Mouse (Mus musculus) layer of hippocampus, postnatal 25 days (tissue): ENCODE results near the gene H2-Q7. TPM values are rescaled to one million over a fixed set of nuclear protein-coding genes. Genes with fewer than 3 reads are reported as not detected.
"Not testable (repeated sequence)": the region's sequence is repeated elsewhere in the genome, so short reads cannot be mapped to it uniquely, and the experiment has no call there.

Source experiments
- DNase-seq, 2 experiments: peaks; one replicate each; pipeline ENCODE4 v3.0.0; 2022; ENCODE audit warnings: mixed read lengths in 2 of 2, low spot score in 1 of 2; ENCODE audit errors: extremely low spot score in 1 of 2
- total RNA-seq, 2 experiments: library from RNA; stranded (reverse); gene quantifications; 2 replicates each; pipeline ENCODE4 v1.2.3; 2021

Gene H2-Q7
- total RNA-seq: under 1 TPM; 0.10 to 0.38 TPM

DNA sequence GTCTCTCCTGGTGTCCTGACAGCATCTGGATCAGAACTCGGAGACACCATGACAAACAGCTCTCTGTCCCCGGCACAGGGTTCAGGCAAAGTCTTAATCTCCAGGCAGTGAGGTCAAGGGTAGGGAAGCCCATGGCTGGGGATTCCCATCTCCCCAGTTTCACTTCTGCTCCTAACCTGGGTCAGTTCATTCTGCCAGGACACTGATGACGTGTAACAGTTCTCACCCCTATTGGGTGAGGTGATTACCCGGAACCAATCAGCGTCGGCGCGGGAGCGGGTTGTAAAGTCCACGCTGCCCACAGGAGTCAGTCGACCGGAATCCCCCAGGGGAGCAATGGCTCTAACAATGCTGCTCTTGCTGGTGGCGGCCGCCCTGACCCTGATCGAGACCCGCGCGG lies at the start of gene H2-Q7:
Gene H2-Q7 (plus strand): TSS at position 271 of the 400 bp plus-strand sequence.
- peak; percentile 40 to 43 for DNase-seq

DNA sequence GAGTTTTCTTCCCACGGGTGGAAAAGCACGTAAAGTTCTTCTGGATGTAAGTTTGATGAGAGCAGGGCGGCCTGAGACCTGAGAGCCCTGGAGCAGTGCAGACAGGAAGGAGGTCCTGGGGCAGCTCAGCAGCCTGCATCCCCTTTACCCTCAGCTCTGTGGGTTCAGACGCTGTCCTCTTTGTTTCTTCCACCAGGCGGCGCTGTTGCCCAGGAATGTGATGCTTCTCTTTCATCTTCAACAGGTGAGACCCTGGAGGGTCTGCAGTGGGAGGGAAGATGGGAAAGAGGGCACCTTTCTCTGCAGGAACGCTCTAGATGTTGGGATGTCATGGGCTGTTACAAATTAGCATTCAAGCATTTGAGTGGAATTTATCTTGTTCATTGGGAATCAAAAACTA lies 49.2 kb upstream of the H2-Q7 start:
- DNase-seq: peak in 1 of 2 experiments; percentile 43

DNA sequence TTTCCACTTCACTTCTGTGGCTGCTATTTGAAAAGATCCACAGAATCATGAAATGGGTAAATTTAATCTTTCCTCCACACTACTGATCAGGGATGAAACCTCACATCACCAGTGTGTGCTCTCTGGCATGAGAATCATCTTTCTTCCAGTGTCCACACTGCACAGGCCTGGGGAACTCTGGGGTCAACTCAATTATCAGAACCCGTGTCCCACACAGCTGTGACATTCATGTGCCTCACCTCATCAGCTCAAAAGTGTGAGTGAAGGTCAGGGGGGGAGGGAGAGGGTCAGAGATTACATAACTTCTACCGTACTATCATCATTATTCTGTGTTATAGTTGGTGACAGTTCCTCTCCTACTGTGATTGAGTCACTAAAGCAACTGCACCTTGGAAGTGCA lies 46.3 kb upstream of the H2-Q7 start:
- not testable (repeated sequence) for DNase-seq

DNA sequence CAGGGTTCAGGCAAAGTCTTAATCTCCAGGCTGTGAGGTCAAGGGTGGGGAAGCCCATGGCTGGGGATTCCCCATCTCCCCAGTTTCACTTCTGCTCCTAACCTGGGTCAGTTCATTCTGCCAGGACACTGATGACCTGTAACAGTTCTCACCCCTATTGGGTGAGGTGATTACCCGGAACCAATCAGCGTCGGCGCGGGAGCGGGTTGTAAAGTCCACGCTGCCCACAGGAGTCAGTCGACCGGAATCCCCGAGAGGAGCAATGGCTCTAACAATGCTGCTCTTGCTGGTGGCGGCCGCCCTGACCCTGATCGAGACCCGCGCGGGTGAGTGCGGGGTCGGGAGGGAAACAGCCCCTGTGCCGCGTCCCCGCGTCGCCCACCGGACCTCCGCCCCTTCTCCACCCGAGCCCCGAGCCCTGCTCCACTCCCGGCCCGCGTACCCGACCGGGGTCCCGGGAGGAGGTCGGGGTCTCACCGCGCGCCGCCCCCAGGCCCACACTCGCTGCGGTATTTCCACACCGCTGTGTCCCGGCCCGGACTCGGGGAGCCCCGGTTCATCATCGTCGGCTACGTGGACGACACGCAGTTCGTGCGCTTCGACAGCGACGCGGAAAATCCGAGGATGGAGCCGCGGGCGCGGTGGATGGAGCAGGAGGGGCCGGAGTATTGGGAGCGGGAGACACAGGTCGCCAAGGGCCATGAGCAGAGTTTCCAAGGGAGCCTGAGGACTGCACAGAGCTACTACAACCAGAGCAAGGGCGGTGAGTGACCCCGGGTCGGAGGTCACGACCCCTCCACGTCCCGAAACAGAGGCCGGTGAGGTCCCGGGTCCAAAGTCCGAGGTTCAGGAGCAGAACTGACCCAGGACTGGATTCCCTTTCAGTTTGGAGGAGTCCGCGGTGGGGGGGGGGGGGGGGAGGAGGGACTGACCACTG lies 44.8 kb upstream of the H2-Q7 start:
- not testable (repeated sequence) for DNase-seq

DNA sequence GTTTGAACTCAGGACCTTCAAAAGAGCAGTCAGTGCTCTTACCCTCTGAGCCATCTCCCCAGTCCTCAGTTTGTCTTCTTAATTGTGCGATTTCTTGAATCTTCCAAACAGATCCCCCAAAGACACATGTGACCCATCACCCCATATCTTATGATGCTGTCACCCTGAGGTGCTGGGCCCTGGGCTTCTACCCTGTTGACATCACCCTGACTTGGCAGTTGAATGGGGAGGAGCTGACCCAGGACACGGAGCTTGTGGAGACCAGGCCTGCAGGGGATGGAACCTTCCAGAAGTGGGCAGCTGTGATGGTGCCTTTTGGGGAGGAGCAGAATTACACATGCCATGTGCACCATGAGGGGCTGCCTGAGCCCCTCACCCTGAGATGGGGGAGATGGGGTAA lies 42.0 kb upstream of the H2-Q7 start:
- not testable (repeated sequence) for DNase-seq

DNA sequence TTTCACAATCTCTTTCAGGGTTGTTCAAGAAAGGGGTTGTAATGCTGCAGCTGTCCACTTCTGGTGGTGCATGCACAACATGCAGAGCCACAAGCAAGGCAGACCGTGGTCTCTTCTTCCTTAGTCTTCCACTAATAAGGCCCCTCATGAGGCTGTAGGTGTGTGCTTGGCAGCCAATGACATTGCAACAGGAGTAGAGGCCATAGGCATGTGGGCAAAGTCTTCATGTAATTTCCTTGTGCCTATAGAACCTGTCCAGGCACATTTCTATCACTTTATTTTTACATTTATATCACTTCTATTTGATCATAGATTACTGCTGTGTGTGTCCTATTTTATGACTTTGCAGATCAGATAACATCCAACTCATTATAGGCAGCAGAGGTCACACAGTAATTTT lies 25.9 kb upstream of the H2-Q7 start:
- not testable (repeated sequence) for DNase-seq

DNA sequence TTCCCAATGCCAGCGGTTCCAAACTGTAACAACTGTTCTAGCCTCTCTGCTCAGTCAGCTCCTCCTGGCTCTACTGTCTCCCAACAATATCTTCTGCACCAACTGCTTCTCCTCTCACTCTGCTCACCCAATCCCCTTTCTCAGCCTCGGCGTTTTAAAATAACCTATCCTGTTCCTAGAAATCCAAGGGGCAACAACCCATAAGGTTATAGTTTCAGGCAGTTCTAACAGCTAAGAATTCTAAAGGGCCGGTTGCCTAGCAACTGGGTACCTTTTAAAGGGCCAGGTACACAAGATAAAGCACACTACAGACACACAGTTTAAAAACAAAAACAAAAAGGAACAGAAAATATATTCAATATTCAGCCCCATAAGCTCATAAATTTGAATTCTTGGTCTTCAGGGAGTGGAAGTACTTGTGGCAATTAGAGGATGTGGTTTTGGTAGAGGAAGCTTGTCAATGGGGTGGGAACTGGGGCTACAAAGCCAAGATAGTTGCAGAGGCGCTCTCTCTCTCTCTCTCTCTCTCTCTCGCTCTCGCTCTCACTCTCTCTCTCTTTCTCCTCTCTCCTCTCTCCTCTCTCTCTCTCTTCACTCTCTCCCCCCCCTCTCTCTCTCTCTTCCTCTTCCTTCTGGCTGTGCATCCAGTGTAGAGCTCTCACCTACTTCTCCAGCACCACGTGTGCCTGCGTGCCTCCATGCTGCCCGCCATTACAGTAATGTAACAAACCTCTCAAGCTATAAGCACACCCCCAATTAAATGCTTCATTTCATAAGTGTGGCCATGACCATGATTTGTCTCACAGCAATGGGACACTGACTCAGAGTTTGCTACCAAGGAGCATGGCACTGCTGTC lies 23.5 kb upstream of the H2-Q7 start:
- not testable (repeated sequence) for DNase-seq

DNA sequence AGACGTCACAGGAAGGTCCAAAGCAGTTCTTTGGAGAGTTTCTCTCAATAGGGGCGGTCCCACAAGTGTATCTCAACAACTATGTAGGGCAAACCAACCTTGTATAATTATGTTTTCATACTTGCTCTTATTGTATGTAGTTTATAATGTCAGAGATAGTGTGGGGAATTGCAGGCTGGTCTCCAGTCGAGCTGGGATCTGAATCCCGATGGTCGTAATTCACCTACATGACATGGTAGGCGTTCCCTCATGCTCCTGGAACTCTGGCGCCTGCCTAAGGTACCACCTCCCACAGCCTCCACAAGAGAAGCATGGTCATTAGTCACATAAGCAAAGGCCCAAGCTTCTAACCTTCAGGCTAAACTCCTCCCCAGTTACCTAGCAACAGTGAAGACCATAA lies 20.2 kb upstream of the H2-Q7 start:
- DNase-seq: no peak

DNA sequence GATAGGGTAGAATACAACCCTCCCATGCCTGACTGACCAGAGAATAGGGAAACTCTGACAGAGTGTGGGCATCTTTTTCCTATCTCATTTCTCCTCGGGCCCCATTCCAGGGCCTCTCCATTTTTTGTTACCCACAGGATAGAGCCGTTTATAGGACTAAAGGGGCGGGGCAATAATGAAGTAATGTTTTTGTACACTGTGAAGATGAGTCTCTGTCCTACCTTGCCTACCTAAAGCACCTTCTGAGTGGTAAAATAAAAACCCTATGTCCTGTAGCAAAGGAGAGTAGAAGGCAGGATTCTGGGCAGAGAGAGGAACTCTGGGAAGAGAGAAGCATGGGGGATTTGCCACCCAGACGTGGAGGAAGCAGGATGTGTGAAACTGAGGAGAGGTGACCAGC lies 19.4 kb upstream of the H2-Q7 start:
- DNase-seq: not testable (repeated sequence)

DNA sequence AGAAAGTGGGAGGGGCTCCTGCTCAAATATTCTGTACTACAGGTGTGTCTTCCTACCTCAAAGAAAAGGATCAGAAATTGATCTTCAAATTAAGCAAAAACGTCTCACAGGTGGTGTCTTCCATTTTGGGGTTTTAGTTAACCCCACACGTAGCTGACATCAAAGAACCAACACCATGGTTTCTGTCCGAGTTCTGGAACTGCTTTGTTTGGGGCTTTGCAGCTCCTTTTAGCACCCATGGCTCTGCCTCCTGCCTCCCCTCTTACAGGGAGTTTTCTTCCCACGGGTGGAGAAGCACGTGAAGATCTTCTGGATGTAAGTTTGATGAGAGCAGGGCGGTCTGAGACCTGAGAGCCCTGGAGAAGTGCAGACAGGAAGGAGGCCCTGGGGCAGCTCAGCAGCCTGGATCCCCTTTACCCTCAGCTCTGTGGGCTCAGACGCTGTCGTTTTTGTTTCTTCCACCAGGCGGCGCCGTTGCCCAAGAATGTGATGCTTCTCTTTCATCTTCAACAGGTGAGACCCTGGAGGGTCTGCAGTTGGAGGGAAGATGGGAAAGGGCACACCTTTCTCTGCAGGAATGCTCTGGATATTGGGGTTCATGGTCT lies 18.6 kb upstream of the H2-Q7 start:
- DNase-seq: peak in 1 of 2 experiments; percentile 49

DNA sequence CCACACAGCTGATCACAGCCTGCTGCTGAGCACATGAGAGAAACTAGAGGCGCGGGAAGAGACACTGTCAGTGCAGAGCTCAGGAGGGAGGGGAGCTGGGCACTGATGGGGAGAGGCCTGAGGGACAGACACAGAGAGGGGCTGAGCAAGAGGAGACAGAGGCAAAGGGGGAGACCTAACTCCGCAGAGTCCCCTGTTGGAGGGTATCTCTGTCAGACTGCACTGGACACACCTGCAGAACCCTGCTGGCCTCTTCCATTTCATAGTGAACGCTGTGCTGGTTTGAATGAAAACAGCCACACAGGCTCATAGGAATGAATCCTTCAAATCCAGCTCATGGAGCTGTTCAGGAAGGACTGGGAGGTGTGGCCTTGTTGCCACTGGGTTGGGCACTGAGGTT lies 17.6 kb upstream of the H2-Q7 start:
- not testable (repeated sequence) for DNase-seq

DNA sequence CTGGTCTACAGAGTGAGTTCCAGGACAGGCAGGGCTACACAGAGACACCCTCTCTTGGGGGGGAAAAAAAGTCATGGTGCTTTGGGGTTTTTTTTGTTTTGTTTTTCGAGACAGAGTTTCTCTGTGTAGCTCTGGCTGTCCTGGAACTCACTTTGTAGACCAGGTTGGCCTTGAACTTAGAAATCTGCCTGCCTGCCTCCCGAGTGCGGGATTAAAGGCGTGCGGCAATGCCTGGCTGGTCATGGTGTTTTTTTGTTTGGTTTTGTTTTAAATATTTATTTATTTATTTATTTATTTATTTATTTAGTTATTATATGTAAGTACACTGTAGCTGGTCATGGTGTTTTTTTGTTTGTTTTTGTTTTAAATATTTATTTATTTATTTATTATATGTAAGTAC lies 16.6 kb upstream of the H2-Q7 start:
- DNase-seq: not testable (repeated sequence)

DNA sequence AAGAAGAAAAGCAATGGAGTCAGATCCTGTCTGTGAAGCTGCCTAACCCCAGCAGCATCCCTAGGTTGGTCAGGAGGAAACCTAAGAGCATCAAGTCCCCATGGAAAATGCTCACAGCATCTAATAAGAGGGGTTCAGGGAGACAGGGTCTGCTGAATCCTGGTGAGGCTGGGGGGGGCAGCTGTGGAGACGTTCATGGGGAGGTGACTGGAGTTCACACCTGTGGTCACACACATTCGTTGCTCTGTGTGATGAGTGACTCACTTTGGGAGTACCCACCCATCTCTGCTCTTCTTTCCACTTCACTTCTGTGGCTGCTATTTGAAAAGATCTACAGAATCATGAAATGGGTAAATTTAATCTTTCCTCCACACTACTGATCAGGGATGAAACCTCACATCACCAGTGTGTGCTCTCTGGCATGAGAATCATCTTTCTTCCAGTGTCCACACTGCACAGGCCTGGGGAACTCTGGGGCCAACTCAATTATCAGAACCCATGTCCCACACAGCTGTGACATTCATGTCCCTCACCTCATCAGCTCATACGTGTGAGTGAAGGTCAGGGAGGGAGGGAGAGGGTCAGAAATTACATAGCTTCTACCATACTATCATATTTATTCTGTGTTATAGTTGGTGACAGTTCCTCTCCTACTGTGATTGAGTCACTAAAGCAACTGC lies 15.7 kb upstream of the H2-Q7 start:
- not testable (repeated sequence) for DNase-seq

DNA sequence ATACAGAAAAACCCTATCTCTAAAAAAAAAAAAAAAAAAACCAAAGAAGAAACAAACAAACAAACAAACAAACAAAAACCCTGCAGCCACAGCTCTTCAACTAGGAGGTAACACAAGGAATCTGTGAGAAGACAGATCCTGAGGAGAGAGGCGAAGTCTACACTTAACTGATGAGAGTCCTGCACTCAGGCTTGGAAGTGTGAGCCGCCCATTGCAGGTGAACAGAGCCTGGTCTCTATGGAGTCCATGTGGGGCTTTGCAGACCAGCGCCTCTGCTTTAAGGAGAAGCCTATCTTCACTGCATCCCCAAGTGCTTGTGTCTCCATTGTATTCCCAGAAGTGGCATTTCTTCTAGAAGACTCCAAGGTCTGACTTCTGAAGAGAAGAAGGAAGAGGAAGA lies 14.8 kb upstream of the H2-Q7 start:
- not testable (repeated sequence) for DNase-seq

DNA sequence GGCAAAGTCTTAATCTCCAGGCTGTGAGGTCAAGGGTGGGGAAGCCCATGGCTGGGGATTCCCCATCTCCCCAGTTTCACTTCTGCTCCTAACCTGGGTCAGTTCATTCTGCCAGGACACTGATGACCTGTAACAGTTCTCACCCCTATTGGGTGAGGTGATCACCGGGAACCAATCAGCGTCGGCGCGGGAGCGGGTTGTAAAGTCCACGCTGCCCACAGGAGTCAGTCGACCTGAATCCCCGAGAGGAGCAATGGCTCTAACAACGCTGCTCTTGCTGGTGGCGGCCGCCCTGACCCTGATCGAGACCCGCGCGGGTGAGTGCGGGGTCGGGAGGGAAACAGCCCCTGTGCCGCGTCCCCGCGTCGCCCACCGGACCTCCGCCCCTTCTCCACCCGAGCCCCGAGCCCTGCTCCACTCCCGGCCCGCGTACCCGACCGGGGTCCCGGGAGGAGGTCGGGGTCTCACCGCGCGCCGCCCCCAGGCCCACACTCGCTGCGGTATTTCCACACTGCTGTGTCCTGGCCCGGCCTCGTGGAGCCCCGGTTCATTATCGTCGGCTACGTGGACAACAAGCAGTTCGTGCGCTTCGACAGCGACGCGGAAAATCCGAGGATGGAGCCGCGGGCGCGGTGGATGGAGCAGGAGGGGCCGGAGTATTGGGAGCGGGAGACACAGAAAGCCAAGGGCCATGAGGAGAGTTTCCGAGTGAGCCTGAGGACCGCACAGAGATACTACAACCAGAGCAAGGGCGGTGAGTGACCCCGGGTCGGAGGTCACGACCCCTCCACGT lies 14.1 kb upstream of the H2-Q7 start, which contains the start of gene H2-Q6:
Gene H2-Q6 (plus strand): TSS at position 227 of the 793 bp plus-strand sequence.
- DNase-seq: not testable (repeated sequence)

DNA sequence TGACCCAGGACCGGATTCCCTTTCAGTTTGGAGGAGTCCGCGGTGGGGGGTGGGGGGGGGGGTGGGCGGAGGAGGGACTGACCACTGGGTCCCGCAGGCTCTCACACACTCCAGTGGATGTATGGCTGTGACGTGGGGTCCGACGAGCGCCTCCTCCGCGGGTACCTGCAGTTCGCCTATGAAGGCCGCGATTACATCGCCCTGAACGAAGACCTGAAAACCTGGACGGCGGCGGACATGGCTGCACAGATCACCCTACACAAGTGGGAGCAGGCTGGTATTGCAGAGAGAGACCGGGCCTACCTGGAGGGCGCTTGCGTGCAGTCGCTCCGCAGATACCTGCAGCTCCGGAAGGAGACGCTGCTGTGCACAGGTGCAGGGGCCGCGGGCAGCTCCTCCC lies 13.5 kb upstream of the H2-Q7 start:
- not testable (repeated sequence) for DNase-seq

DNA sequence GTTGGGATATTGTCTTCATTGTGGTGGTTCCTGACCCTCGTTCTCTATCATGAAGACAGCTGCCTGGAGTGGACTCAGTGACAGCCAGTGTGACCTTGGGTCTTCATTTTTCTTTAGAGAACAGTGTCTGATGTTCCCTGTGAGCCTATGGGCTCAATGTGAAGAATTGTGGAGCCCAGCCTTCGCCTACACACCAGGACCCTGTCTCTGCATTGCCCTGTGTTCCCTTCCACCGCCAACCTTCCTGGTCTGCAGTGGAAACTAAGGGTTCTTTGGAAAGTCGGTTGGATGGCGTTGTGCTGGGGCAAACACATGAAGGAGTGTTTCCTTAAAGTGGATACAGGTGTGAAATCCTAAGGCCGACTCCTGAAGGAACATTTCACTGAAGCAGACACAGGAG lies 10.1 kb upstream of the H2-Q7 start:
- not testable (repeated sequence) for DNase-seq

DNA sequence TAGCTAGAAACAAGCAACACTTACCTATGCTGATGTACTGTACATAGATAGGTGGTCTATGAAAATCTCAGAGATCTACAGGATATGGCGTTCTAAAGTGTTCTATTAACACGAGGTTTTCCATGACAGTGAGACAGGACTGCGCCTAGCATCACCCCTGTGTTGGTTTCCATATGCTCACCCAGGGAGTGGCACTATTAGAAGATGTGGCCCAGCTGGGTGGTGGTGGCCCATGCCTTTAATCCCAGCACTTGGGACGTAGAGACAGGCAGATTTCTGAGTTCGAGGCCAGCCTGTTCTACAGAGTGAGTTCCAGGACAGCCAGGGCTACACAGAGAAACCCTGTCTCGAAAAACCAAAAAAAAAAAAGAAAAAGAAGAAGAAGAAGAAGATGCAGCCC lies 8.3 kb upstream of the H2-Q7 start:
- not testable (repeated sequence) for DNase-seq

DNA sequence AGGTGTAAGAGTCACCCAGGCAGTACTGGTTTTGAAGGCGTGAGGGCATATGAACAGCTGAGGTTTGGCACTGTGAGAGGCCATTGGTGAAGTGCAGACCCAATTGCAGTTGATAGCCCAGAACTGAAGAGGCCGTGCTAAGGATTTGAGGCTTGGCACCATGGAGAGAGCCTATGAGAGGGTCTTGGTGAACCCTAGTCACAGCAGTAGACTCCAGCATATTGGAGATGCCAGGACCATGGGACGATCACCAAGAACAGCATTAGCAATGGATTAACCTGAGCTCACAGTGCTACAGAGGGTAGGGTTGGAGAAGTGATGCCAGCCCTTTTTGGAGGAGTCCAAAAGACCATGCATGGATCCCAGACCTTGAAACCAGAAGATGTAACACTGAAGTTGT lies 6.8 kb upstream of the H2-Q7 start:
- not testable (repeated sequence) for DNase-seq
